Mouse (Mus musculus) spleen, adult 2 months (tissue): ENCODE measurements around the gene Ephb1.

Source experiments
- CTCF ChIP-seq: fragments of 200-500 bp; IDR thresholded peaks from 2 replicates; pipeline ENCODE4 v1.5.1; 2011; ENCODE audit warnings: mild to moderate bottlenecking, inconsistent platforms; ENCODE audit not compliant: insufficient read depth, insufficient read length, insufficient replicate concordance; ENCODE audit errors: extremely low read depth
- POLR2A ChIP-seq: fragments of 200-500 bp; IDR thresholded peaks from 2 replicates; pipeline ENCODE4 v1.6.1; 2011; ENCODE audit warnings: low read depth, low read length, inconsistent platforms

- no peak for TF ChIP-seq POLR2A
- TF ChIP-seq CTCF: no peak
Observed at GRCm38 (mm10) chr9:101938066-101938465, 416.4 kb downstream of the Ephb1 start.
